Mouse (Mus musculus) midbrain, embryonic 10.5 days (tissue): Measurements from ENCODE around the gene Krr1. TPM values are rescaled to one million over a fixed set of nuclear protein-coding genes. Genes with fewer than 3 reads are reported as not detected.
"Not testable (repeated sequence)": the region's sequence is repeated elsewhere in the genome, so short reads cannot be mapped to it uniquely, and the experiment has no call there.

Experiments
- DNase-seq: peaks from one replicate; pipeline ENCODE4 v3.0.0-alpha.2; 2017; ENCODE audit warnings: low spot score
- H3K27ac ChIP-seq: fragments of 300-500 bp; sonication (generic); replicated peaks from 2 replicates; pipeline ENCODE4 v1.5.1; 2016; ENCODE audit warnings: mild to moderate bottlenecking
- H3K27me3 ChIP-seq: fragments of 300-500 bp; sonication (generic); 2 replicates; pipeline ENCODE4 v1.6.1; 2016; ENCODE audit warnings: low read depth, mild to moderate bottlenecking; ENCODE audit not compliant: poor library complexity, severe bottlenecking
- H3K36me3 ChIP-seq: fragments of 300-500 bp; sonication (generic); 2 replicates; pipeline ENCODE4 v1.6.1; 2016; ENCODE audit warnings: mild to moderate bottlenecking, moderate library complexity
- H3K4me1 ChIP-seq: fragments of 300-500 bp; sonication (generic); 2 replicates; pipeline ENCODE4 v1.6.1; 2016
- H3K4me3 ChIP-seq: fragments of 300-500 bp; sonication (generic); 2 replicates; pipeline ENCODE4 v1.5.1; 2016; ENCODE audit warnings: mild to moderate bottlenecking, moderate library complexity
- H3K9me3 ChIP-seq: fragments of 300-500 bp; sonication (generic); replicated peaks from 2 replicates; pipeline ENCODE4 v1.6.1; 2016; ENCODE audit warnings: mild to moderate bottlenecking
- WGBS: fragments of 180-500 bp; shearing (Covaris S2); methylation state at CpG from one replicate; pipeline ENCODE4 v1.1.7; 2016; 5-methylcytosine and 5-hydroxymethylcytosine counted together
- polyA plus RNA-seq: library from polyadenylated mRNA; unstranded; fragments of >200 nt; fragmentation: Nextera tagmentation; extraction: Ambion mirVana; gene quantifications from 2 replicates; pipeline ENCODE4 v1.2.1, GENCODE M21; 2016

Krr1 gene
- polyA plus RNA-seq, 1 experiment from 2014 or later: 58.8 TPM

DNA sequence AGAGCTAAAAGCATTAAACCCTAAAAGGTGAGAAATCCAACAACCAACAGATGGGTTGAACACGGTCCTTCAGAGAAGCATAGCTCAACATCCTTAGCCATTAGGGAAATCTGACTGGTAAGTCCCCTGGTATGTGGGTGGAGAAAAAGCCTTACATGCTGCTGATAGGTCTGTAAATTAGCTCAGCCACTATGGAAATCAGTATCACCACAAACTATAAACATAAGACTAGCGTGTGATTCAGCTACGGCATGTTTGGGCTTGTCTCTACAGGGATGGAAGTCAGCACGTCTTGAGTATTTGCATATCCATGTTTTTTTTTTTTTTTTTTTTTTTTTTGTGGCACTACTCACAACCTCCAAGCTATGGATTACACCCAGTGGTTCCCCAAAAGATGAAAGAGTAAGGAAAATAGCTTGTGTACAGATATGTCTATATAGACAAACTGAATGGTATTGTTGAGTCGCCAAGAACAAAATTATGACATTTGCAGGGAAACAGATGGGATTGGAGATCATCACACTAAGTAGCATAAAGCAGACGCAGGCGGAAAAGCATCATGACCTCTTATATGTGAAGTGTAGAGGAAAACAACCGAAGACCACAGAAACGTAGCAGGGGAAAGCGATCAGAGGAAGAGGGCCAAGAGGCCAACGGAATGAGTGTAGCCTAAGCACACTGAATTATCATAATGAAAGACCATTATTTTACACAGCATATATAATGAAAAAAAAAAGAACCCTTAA is 23.5 kb downstream of the Krr1 start:
- Histone ChIP-seq H3K36me3 (no peaks in the 10 kb centered on the region), H3K9me3 (no peaks in the 10 kb centered on the region), H3K4me1 (no peaks in the 10 kb centered on the region), H3K4me3 (no peak overlapping the region), H3K27ac (no peak overlapping the region), H3K27me3 (no peaks in the 10 kb centered on the region)
- no peak for DNase-seq
- 93% methylated on average over 11 of the region's 11 CpGs for WGBS

DNA sequence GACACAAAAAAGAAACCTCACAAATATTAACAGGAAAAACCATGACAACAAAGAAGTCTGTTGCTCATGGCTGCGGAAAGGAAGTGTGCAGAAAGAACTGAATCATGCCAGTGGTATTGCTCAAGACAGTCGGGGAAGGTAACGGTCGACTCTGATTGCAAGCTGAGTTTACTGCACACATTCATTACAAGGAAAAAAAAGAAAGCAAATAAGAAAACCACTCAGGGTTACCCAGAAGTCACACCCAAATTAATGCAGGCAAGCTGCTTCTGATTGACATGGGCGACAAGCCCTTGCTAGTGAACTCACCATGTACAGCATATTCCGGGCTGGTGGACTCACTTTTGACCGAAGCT is 24.1 kb downstream of the Krr1 start:
- no peak for DNase-seq
- H3K4me1 ChIP-seq: no peaks in the 10 kb centered on the region
- 94% methylated on average over 7 of the region's 7 CpGs for WGBS
- H3K4me3 ChIP-seq: no peak overlapping the region
- no peak overlapping the region for H3K27ac ChIP-seq
- H3K27me3 ChIP-seq: no peaks in the 10 kb centered on the region
- H3K36me3 ChIP-seq: no peaks in the 10 kb centered on the region
- H3K9me3 ChIP-seq: no peaks in the 10 kb centered on the region

DNA sequence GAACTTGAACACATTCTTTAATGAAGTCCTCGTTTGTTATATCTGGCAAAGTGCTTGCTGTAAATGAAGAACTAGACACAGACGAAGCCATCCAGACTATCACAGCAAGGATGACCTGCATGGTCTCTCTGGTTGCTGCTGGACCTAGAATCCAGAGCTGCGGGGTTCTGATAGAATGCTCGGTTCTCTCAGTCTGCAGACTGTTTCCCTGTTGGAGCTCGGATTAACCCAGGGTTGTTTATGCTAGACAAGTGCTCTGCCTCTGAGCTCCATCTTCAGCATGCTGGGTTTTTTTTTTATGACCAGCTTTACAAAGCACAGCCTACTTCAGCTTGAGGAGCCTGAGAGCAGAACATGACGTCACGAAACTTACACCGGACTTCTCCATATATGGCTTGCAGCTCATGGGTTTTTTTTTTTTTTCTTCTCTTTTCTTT is 24.5 kb downstream of the Krr1 start:
- Histone ChIP-seq H3K9me3 (no peaks in the 10 kb centered on the region), H3K4me3 (no peak overlapping the region), H3K27ac (no peak overlapping the region), H3K36me3 (no peaks in the 10 kb centered on the region), H3K4me1 (no peaks in the 10 kb centered on the region), H3K27me3 (no peaks in the 10 kb centered on the region)
- 83% methylated on average over 8 of the region's 8 CpGs for WGBS
- no peak for DNase-seq

DNA sequence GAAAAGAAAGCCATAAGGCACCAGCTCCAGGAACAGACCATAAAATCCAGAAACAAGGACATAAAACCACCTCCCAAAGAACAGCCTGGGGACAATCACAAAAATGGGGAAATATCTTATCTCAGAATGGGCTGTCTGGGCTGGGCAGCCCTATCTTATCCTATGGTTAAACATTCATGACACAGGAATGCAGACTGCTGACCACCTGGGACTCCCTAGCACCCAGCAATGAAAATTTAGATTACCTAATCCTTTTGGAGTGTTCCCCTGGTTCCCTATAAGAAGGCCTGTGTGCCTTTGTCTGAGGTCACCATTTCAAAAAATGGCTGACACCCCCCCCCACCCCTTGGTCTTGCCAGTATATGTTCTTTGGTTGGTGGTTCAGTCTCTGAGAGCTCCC is 25.2 kb downstream of the Krr1 start:
- Histone ChIP-seq H3K27me3 (no peaks in the 10 kb centered on the region), H3K36me3 (no peaks in the 10 kb centered on the region), H3K27ac (no peak overlapping the region), H3K4me3 (no peak overlapping the region), H3K4me1 (no peaks in the 10 kb centered on the region), H3K9me3 (no peaks in the 10 kb centered on the region)
- no peak for DNase-seq

DNA sequence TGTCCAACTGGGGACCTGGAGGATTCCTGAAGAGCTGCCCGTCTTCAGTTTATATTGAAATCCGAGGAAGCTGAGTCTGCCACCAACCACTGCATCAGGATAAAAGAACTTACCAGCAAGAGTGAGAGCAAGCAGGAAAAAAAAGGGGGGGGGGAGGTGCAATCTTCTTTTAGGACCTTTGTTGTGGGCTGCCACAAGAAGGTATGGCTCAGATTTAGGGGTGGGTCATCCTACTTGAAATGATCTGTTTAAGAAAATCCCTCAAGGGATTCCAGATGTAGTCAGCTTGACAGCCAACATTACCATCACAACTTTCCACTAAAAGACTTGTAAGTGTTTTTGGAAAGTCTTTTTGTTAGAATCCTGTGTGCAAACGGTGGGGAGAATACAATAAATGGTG is 27.3 kb downstream of the Krr1 start:
- Histone ChIP-seq H3K4me1 (no peaks in the 10 kb centered on the region), H3K9me3 (no peaks in the 10 kb centered on the region), H3K27me3 (no peaks in the 10 kb centered on the region), H3K4me3 (no peak overlapping the region), H3K36me3 (no peaks in the 10 kb centered on the region), H3K27ac (no peak overlapping the region)
- no peak for DNase-seq
- 64% methylated on average over 3 of the region's 3 CpGs for WGBS

DNA sequence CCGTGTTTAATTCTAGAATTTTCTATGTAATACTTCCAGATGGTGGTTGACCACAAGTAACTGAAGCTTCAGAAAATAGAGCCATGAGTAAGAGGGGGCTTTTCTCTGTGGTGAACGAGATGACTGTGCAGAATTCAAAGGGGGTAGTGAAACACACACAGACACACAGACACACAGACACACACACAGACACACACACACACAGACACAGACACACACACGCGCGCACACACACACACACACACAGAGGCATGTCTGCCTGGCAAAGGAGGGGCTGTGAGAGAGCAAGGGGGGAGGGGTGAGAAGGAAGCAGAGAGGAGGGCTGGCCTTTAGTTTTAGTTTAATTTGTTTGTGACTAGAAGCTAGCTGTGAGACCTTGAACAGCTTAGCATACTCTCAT is 28.1 kb downstream of the Krr1 start:
- Histone ChIP-seq H3K4me3 (no peak overlapping the region), H3K27me3 (no peaks in the 10 kb centered on the region), H3K27ac (no peak overlapping the region), H3K4me1 (no peaks in the 10 kb centered on the region), H3K9me3 (no peaks in the 10 kb centered on the region), H3K36me3 (no peaks in the 10 kb centered on the region)
- no peak for DNase-seq
- 88% methylated on average over 5 of the region's 5 CpGs for WGBS

DNA sequence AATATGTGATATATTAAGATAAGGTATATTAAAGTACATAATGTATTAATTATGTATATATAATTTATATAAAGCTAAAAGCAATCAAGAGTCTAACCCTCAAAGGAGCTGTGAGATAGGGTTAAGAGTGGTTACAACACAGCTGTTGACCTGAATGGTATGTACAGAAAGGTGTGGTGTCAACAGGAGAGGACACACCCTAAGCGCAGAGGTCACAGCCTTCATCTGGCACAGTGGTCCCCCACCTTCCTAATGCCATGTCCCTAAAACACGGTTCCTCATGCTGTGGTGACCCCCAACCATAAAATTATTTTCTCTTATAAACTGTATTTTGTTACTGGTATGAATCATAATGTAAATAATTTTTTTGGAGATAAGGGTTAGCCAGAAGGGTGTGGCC is 28.9 kb downstream of the Krr1 start:
- Histone ChIP-seq H3K36me3 (no peaks in the 10 kb centered on the region), H3K27ac (no peak overlapping the region), H3K4me1 (no peaks in the 10 kb centered on the region), H3K4me3 (no peak overlapping the region), H3K9me3 (no peaks in the 10 kb centered on the region), H3K27me3 (no peaks in the 10 kb centered on the region)
- no peak for DNase-seq
- WGBS: 92% methylated on average over 2 of the region's 2 CpGs

DNA sequence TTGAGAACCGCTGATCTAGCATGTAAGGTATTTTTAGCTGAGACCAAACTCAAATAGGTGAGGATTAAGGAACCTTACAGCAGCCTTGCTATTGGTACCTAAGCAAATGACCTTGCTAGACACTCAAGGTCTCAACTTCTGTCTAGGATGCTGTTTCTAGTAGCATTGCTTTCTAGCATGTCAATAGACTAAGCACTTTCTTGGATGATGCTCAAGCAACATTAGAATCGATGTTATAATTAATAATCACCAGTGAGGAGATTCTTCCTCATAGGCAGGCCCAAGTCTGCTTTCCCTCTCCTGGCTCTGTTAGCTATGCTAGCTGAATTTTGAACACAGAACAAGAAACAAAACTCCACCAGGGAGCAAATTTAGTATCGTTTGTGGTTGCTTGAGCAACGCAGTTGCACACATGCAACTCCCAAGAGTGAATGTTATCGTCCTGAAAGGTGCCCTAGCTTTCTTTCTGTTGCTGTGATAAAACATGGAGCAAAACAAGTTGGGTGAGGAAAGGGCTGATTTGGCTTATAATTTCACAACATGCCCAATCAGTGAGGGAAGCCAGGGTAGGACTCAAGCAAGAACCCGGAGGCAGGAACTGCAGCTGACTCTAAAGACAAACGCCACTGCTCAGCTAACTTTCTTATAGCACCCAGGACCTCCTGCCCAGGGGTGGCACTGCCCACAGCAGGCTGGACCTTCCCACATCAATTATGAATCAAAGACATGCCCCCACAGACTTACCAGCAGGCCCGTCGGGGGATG is 29.5 kb downstream of the Krr1 start:
- no peaks in the 10 kb centered on the region for H3K27me3 ChIP-seq
- H3K9me3 ChIP-seq: no peaks in the 10 kb centered on the region
- H3K36me3 ChIP-seq: no peaks in the 10 kb centered on the region
- H3K4me3 ChIP-seq: no peak overlapping the region
- WGBS: 88% methylated on average over 9 of the region's 9 CpGs
- no peak for DNase-seq
- H3K27ac ChIP-seq: no peak overlapping the region
- no peaks in the 10 kb centered on the region for H3K4me1 ChIP-seq

DNA sequence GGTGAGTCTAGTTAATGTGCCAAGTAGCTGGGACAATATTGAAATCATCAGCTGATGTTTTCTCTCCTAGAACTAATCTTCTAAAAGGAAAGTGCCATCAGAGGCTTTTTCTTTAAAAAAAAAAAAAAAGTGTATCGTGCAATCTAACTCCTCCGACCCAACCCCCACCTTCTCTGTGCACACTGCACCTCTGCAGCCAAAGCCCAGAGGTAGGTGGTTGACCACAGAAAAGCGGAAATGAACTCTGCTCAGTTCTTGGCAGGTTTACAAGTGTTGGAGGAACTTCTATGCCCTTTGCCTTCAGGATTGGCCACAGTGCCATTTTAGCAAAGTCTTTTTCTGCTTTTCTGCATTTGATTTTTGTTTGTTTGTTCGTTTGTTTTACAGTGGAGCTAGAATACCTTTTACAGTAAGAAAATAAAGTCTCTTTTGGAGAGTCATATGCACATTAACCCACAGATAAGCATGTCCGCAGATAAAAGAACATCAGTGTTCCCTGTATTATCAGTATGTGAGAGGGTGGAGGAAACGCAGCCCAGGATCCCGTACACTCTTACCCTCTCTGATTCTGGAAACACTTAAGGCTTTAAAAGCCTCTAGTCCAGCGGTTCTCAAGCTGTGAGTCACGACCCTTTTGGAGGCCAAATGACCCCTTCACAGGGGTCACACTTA is 30.2 kb downstream of the Krr1 start, which contains the start of gene Glipr1:
Gene Glipr1, minus strand, starts transcription at position 88 of the 672 bp plus-strand sequence.
- WGBS: 79% methylated on average over 9 of the region's 9 CpGs
- no peak for DNase-seq
- H3K27ac ChIP-seq: no peak within 1 kb of the TSS
- H3K27me3 ChIP-seq: no peaks in the 10 kb centered on the region
- H3K4me3 ChIP-seq: no peak within 1 kb of the TSS
- no peaks in the 10 kb centered on the region for H3K36me3 ChIP-seq
- H3K4me1 ChIP-seq: no peaks in the 10 kb centered on the region
- no peaks in the 10 kb centered on the region for H3K9me3 ChIP-seq

DNA sequence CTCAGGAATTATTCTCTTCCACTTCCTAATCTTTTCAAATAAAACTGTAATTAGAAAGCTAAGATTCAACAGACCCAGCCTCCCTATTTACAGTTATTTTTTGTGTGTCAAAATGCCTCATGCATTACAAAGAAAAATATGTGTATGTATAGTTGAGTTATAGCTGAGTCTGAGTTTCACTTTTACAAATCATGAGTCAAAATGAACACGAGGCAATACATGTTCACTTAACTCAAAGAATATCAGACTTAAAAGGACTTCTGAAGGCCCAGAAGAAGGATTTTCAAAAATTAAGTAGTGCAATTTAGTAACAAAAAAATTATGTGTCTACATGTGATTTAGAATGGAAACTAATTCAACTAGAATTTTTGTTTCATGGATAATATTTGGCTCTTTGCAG is 37.0 kb downstream of the Krr1 start:
- not testable (repeated sequence) for H3K27me3 ChIP-seq, H3K27ac ChIP-seq, H3K9me3 ChIP-seq, H3K4me3 ChIP-seq, DNase-seq, H3K36me3 ChIP-seq, H3K4me1 ChIP-seq
- WGBS: 88% methylated on average over 1 of the region's 1 CpGs

DNA sequence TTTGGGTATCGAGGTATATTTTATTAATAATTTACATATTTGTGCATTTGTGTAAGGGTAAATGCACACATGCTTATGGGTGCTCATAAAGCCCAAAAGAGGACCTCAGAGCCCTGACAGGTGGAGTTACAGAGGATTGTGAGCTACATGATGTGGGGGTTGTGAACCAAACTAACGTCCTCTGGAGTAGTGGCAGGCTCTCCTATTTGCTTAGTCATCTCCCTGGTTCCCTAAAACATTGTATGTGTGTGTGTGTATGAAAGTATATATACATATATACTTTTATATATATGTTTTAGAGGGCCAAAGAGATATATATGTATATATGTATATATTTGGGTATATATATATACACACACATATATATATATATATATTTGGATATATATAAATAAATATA is 51.1 kb downstream of the Krr1 start:
- Histone ChIP-seq H3K9me3 (no peaks in the 10 kb centered on the region), H3K36me3 (no peaks in the 10 kb centered on the region), H3K27me3 (no peaks in the 10 kb centered on the region), H3K4me1 (no peaks in the 10 kb centered on the region), H3K27ac (no peak overlapping the region), H3K4me3 (no peak overlapping the region)
- WGBS: 76% methylated on average over 2 of the region's 2 CpGs
- no peak for DNase-seq

DNA sequence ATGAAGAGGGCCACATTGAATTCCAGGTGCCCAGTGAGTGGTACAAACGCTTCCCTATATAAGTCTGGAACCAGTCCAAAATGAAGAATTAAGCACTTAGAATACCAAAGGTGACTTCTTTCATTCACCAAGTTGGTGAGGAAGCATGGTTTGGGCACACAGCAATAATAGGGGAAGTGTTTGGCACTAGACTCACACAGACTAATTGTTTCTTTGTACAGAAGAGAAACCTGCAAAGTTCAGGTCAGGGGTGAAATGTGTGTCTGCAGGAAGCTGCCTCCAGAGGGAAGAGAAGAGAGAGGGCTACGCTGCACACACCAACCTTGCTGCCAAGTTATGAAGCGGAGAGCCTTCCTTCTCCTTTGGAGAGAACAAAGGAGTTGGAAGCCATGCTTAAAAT is 56.2 kb downstream of the Krr1 start:
- 84% methylated on average over 3 of the region's 3 CpGs for WGBS
- not testable (repeated sequence) for H3K9me3 ChIP-seq, H3K4me3 ChIP-seq, H3K27me3 ChIP-seq, DNase-seq, H3K4me1 ChIP-seq, H3K27ac ChIP-seq, H3K36me3 ChIP-seq
